Mouse (Mus musculus) thymus, postnatal 14 days (tissue): ENCODE results near the gene Ccdc191.

Source experiments
- DNase-seq: peaks from one replicate; pipeline ENCODE4 v3.0.0; 2021

Ccdc191 gene

GRCm38 (mm10) chr16:43889208-43890004, at the start of gene Ccdc191:
Gene Ccdc191, plus strand, starts transcription at chr16:43889800.
- peak; percentile 98 for DNase-seq

- no peak for DNase-seq
Observed at GRCm38 (mm10) chr16:43841236-43841635, 48.4 kb upstream of the Ccdc191 start.

- no peak for DNase-seq
Observed at GRCm38 (mm10) chr16:43849839-43850238, 39.8 kb upstream of the Ccdc191 start.

- DNase-seq, result no peak
Observed at GRCm38 (mm10) chr16:43858941-43859476, 30.6 kb upstream of the Ccdc191 start.

- no peak for DNase-seq
Observed at GRCm38 (mm10) chr16:43860624-43861023, 29.0 kb upstream of the Ccdc191 start.

- DNase-seq, result no peak
Observed at GRCm38 (mm10) chr16:43869805-43870204, 19.8 kb upstream of the Ccdc191 start.

- no peak for DNase-seq
Observed at GRCm38 (mm10) chr16:43871419-43871818, 18.2 kb upstream of the Ccdc191 start.

- DNase-seq, result no peak
Observed at GRCm38 (mm10) chr16:43879769-43880168, 9.8 kb upstream of the Ccdc191 start.

- DNase-seq, result peak; percentile 35
Observed at GRCm38 (mm10) chr16:43881636-43882035, 8.0 kb upstream of the Ccdc191 start.

GRCm38 (mm10) chr16:43882329-43882728, 7.3 kb upstream of the Ccdc191 start:
- no peak for DNase-seq

GRCm38 (mm10) chr16:43890005-43890336, 371 bp downstream of the Ccdc191 start:
- no peak for DNase-seq

GRCm38 (mm10) chr16:43890747-43891336, 1.2 kb downstream of the Ccdc191 start:
- DNase-seq, result peak; percentile 10

GRCm38 (mm10) chr16:43894501-43894900, 4.9 kb downstream of the Ccdc191 start:
- no peak for DNase-seq

- no peak for DNase-seq
Observed at GRCm38 (mm10) chr16:43900138-43900537, 10.5 kb downstream of the Ccdc191 start.

- DNase-seq, result no peak
Observed at GRCm38 (mm10) chr16:43900571-43900970, 11.0 kb downstream of the Ccdc191 start.

- DNase-seq, result peak; percentile 29
Observed at GRCm38 (mm10) chr16:43908881-43909280, 19.3 kb downstream of the Ccdc191 start.

GRCm38 (mm10) chr16:43918867-43919266, 29.3 kb downstream of the Ccdc191 start:
- DNase-seq, result no peak

- DNase-seq, result no peak
Observed at GRCm38 (mm10) chr16:43922024-43922423, 32.4 kb downstream of the Ccdc191 start.

- DNase-seq, result no peak
Observed at GRCm38 (mm10) chr16:43922630-43923029, 33.0 kb downstream of the Ccdc191 start.

GRCm38 (mm10) chr16:43925001-43925558, 35.5 kb downstream of the Ccdc191 start:
- DNase-seq, result no peak

GRCm38 (mm10) chr16:43925846-43926245, 36.2 kb downstream of the Ccdc191 start:
- DNase-seq, result no peak

- no peak for DNase-seq
Observed at GRCm38 (mm10) chr16:43926341-43926859, 36.8 kb downstream of the Ccdc191 start, which contains the start of gene Qtrt2. Gene Qtrt2, minus strand, starts transcription at chr16:43926809.

- no peak for DNase-seq
Observed at GRCm38 (mm10) chr16:43930577-43930976, 41.0 kb downstream of the Ccdc191 start.

- DNase-seq, result no peak
Observed at GRCm38 (mm10) chr16:43931502-43931901, 41.9 kb downstream of the Ccdc191 start.
